In the genomic region with DNA sequence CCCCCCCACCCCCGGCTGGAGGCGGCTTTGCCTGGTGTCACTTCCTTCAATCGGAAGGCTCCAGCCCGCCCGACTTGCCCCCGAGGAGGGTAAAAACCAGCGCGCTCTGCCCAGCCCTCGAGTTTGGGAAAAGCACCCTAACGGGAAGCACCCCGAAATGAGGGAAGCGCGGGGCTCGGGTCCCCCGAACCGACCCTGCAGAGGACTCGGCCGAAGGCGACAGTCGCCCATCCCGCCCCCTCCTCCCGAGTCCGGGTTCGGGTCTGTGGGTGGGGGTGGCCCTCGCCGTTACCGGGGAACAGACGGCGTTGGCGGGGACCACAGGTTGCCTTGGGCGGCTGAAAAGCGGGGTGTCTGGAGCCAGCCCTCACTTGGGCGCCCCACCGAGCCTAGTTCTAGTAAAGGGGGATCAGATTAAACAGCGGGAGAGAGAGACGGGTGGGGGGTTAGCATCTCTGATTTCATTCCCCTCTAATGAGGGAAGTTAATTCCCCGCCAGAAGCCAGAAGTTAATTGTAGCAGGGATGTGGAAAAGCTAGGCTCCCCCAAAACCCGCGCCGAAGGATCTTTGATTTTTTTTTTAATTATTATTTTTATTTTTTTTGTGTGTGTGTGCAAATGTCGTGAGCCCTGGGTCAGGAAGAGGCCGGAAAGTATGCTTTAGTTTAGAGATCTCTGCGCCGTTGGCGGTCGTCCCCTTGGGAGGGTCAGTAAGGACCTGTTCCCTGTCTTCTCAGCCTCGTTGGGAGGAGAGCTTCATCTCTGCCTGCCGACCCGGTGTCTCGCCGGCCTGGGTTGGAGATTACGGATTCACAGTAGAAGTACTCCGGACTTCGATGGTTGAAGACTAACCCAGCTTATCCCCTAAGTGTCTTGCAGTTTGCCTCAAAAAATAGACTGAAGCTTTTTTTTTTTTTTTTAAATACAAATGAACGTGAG, we compare ENCODE assay signal across 8 mouse cellular contexts. TPM values are rescaled to one million over a fixed set of nuclear protein-coding genes. Genes with fewer than 3 reads are reported as not detected.
DNase-seq lines count a peak whose midpoint lies in the region; ATAC-seq and TF ChIP-seq lines count a peak whose summit lies in the region.

No protein-coding gene starts in this region.

- peak overlapping the region; percentile 91 for H3K27ac ChIP-seq in embryonic facial prominence, embryonic 13.5 days
- peak overlapping the region; percentile 88 for H3K27ac ChIP-seq in limb, embryonic 14.5 days (replicated peaks; ENCODE audit: low read depth, low read length)
- peak overlapping the region; percentile 88 for H3K27ac ChIP-seq in midbrain, postnatal 0 days (ENCODE audit: low read depth, low read length)
- H3K27ac ChIP-seq in thymus, adult 2 months (ENCODE audit: control insufficient read depth, insufficient read depth, low read length) = no peak overlapping the region

- peaks cover 33% of the 10 kb centered on the region for H3K36me3 ChIP-seq in embryonic facial prominence, embryonic 13.5 days
- H3K36me3 ChIP-seq in limb, embryonic 14.5 days (ENCODE audit: control insufficient read depth, insufficient read depth, low read length) = peaks cover 33% of the 10 kb centered on the region
- H3K36me3 ChIP-seq in midbrain, postnatal 0 days (ENCODE audit: insufficient read depth, low read length) = peaks cover 22% of the 10 kb centered on the region
- peaks cover 24% of the 10 kb centered on the region for H3K36me3 ChIP-seq in thymus, adult 2 months (ENCODE audit: control insufficient read depth, insufficient read depth, low read length)

- no peaks in the 10 kb centered on the region for H3K27me3 ChIP-seq in embryonic facial prominence, embryonic 13.5 days
- no peaks in the 10 kb centered on the region for H3K27me3 ChIP-seq in limb, embryonic 14.5 days (ENCODE audit: control insufficient read depth, insufficient read depth, low read length)
- no peaks in the 10 kb centered on the region for H3K27me3 ChIP-seq in midbrain, postnatal 0 days (ENCODE audit: insufficient read depth, low read length)
- no peaks in the 10 kb centered on the region for H3K27me3 ChIP-seq in thymus, adult 2 months (ENCODE audit: control insufficient read depth, insufficient read depth, low read length)

- no peak for ATAC-seq in embryonic facial prominence, embryonic 13.5 days (ENCODE audit: insufficient number of reproducible peaks, insufficient read depth, low FRiP score, low TSS enrichment, low read depth)
- ATAC-seq in limb, embryonic 14.5 days (ENCODE audit: low FRiP score, low read depth) = peak; percentile 16; the same call in 1 of the 2 replicates
- peak; percentile 24; the same call in 1 of the 2 replicates for ATAC-seq in midbrain, postnatal 0 days (ENCODE audit: low FRiP score)

- WGBS in embryonic facial prominence, embryonic 13.5 days = under 1% methylated on average over 54 of the region's 55 CpGs
- under 1% methylated on average over 49 of the region's 55 CpGs for WGBS in limb, embryonic 14.5 days
- WGBS in midbrain, postnatal 0 days = under 1% methylated on average over 51 of the region's 55 CpGs
- WGBS in thymus, adult 2 months = 3% methylated on average over 53 of the region's 55 CpGs

- intact Hi-C loops in heart, postnatal 10 days (cut with DNase I) = loop anchor here (1.0 to 5.0 kb wide), 3 partner anchors 13 to 36 kb away; partner anchors contain the start of genes Dynll1, Gatc and Triap1

- H3K9me3 ChIP-seq in embryonic facial prominence, embryonic 13.5 days = no peaks in the 10 kb centered on the region
- no peaks in the 10 kb centered on the region for H3K9me3 ChIP-seq in limb, embryonic 14.5 days (ENCODE audit: control insufficient read depth, low read length)
- no peaks in the 10 kb centered on the region for H3K9me3 ChIP-seq in midbrain, postnatal 0 days (ENCODE audit: low read length)

- H3K4me1 ChIP-seq in embryonic facial prominence, embryonic 13.5 days = peaks cover 19% of the 10 kb centered on the region
- H3K4me1 ChIP-seq in limb, embryonic 14.5 days (ENCODE audit: control insufficient read depth, insufficient read depth, low read length) = peaks cover 19% of the 10 kb centered on the region
- H3K4me1 ChIP-seq in midbrain, postnatal 0 days (ENCODE audit: insufficient read depth, low read length) = 0 out of 2 replicates have a peak, but pooled peaks cover 4% of the 10 kb centered on the region
- H3K4me1 ChIP-seq in thymus, adult 2 months (replicated peaks; ENCODE audit: control insufficient read depth, insufficient read depth, low read length) = peaks cover 10% of the 10 kb centered on the region

- H3K9ac ChIP-seq in embryonic facial prominence, embryonic 13.5 days = peak overlapping the region; percentile 95
- H3K9ac ChIP-seq in limb, embryonic 14.5 days (ENCODE audit: low read depth, low read length, severe bottlenecking) = peak overlapping the region; percentile 95
- peak overlapping the region; percentile 86 for H3K9ac ChIP-seq in midbrain, postnatal 0 days (replicated peaks; ENCODE audit: low read length, poor library complexity, severe bottlenecking)

- DNase-seq in heart, adult 11 months = peak; percentile 95
- no peak for DNase-seq in heart, adult 8-10 months (ENCODE audit: low spot score)
- DNase-seq in adrenal gland, adult 18-20 months (ENCODE audit: low spot score in 2 of 2) = peak; percentile 38 to 48
- DNase-seq in heart, postnatal 10 days = peak; percentile 42 to 47
- DNase-seq in limb, embryonic 14.5 days (ENCODE audit: low spot score) = no peak
- DNase-seq in midbrain, postnatal 0 days (ENCODE audit: low spot score) = no peak
- DNase-seq in thymus, adult 2 months = peak; percentile 55

- TF ChIP-seq CTCF in midbrain, postnatal 0 days (IDR thresholded peaks at IDR 0.05) = no peak
- no peak for TF ChIP-seq CTCF in thymus, adult 2 months (IDR thresholded peaks at IDR 0.05; ENCODE audit: borderline replicate concordance, control insufficient read depth, extremely low read depth, insufficient read depth, low read length, poor library complexity)

- H3K4me3 ChIP-seq in embryonic facial prominence, embryonic 13.5 days = peak overlapping the region; percentile 92
- H3K4me3 ChIP-seq in limb, embryonic 14.5 days (replicated peaks; ENCODE audit: low read length) = peak overlapping the region; percentile 97
- H3K4me3 ChIP-seq in midbrain, postnatal 0 days (ENCODE audit: low read depth, low read length) = peak overlapping the region; percentile 94
- peak overlapping the region; percentile 63 for H3K4me3 ChIP-seq in thymus, adult 2 months (ENCODE audit: control insufficient read depth, insufficient read depth, low read length)

- peak overlapping the region; percentile 86 for H3K4me2 ChIP-seq in embryonic facial prominence, embryonic 13.5 days
- peak overlapping the region; percentile 71 for H3K4me2 ChIP-seq in limb, embryonic 14.5 days (replicated peaks; ENCODE audit: low read depth, low read length, severe bottlenecking)
- H3K4me2 ChIP-seq in midbrain, postnatal 0 days (ENCODE audit: low read depth, low read length, poor library complexity, severe bottlenecking) = peak overlapping the region; percentile 85

- TF ChIP-seq POLR2A in limb, embryonic 14.5 days (IDR thresholded peaks at IDR 0.05; ENCODE audit: borderline replicate concordance, extremely low read depth, insufficient read depth, insufficient read length) = no peak
- no peak for TF ChIP-seq POLR2A in thymus, adult 2 months (IDR thresholded peaks at IDR 0.05; ENCODE audit: control insufficient read depth, extremely low read depth, insufficient read depth, low read length, poor library complexity)

RNA-seq across cellular contexts. Expression of gene Srsf9, which starts 0.9 kb away (rescaled TPM):
- total RNA-seq in heart, adult 8-10 months (2022) = 10 to 100 TPM; 14.2 to 15.5 (median 14.4) TPM
- 10 to 100 TPM; 67.0 to 70.1 TPM for total RNA-seq in adrenal gland, adult 18-20 months (2021)
- polyA plus RNA-seq in embryonic facial prominence, embryonic 13.5 days (2015; fragmentation: Nextera tagmentation; extraction: Ambion mirVana) = 343 and 378 TPM in 2 replicates
- 10 to 100 TPM; 35.5 to 39.1 TPM for total RNA-seq in heart, postnatal 10 days (2021)
- 132 and 137 TPM in 2 replicates for polyA plus RNA-seq in limb, embryonic 14.5 days (2012; rRNA removed)
- 252 and 271 TPM in 2 replicates for polyA plus RNA-seq in limb, embryonic 14.5 days (2014; fragmentation: Nextera tagmentation; extraction: Ambion mirVana)
- 44.1 and 45.5 TPM in 2 replicates for total RNA-seq in midbrain, postnatal 0 days (2014; rRNA removed)
- 88.0 and 93.8 TPM in 2 replicates for polyA plus RNA-seq in midbrain, postnatal 0 days (2015; fragmentation: Nextera tagmentation; extraction: Ambion mirVana)
- 67.6 and 92.9 TPM in 2 replicates for polyA plus RNA-seq in thymus, adult 2 months (2012; rRNA removed)

RNA-seq across cellular contexts. Expression of gene Gatc, which starts 13.1 kb away (rescaled TPM):
- total RNA-seq in heart, adult 8-10 months (2022) = 10 to 100 TPM; 17.5 to 21.2 (median 19.4) TPM
- 10 to 100 TPM; 18.3 to 22.5 TPM for total RNA-seq in adrenal gland, adult 18-20 months (2021)
- 31.1 and 32.1 TPM in 2 replicates for polyA plus RNA-seq in embryonic facial prominence, embryonic 13.5 days (2015; fragmentation: Nextera tagmentation; extraction: Ambion mirVana)
- 10 to 100 TPM; 16.7 to 18.2 TPM for total RNA-seq in heart, postnatal 10 days (2021)
- 23.7 TPM in 2 replicates for polyA plus RNA-seq in limb, embryonic 14.5 days (2012; rRNA removed)
- 29.6 and 33.3 TPM in 2 replicates for polyA plus RNA-seq in limb, embryonic 14.5 days (2014; fragmentation: Nextera tagmentation; extraction: Ambion mirVana)
- 17.6 and 27.8 TPM in 2 replicates for total RNA-seq in midbrain, postnatal 0 days (2014; rRNA removed)
- polyA plus RNA-seq in midbrain, postnatal 0 days (2015; fragmentation: Nextera tagmentation; extraction: Ambion mirVana) = 39.2 and 42.4 TPM in 2 replicates
- 10.1 and 11.3 TPM in 2 replicates for polyA plus RNA-seq in thymus, adult 2 months (2012; rRNA removed)

RNA-seq across cellular contexts. Expression of gene Triap1, which starts 13.1 kb away (rescaled TPM):
- 10 to 100 TPM; 25.5 to 27.4 (median 25.8) TPM for total RNA-seq in heart, adult 8-10 months (2022)
- total RNA-seq in adrenal gland, adult 18-20 months (2021) = 10 to 100 TPM; 29.5 to 48.1 TPM
- 58.0 and 64.4 TPM in 2 replicates for polyA plus RNA-seq in embryonic facial prominence, embryonic 13.5 days (2015; fragmentation: Nextera tagmentation; extraction: Ambion mirVana)
- 10 to 100 TPM; 23.2 to 24.3 TPM for total RNA-seq in heart, postnatal 10 days (2021)
- polyA plus RNA-seq in limb, embryonic 14.5 days (2012; rRNA removed) = 27.6 and 28.7 TPM in 2 replicates
- 61.7 and 62.2 TPM in 2 replicates for polyA plus RNA-seq in limb, embryonic 14.5 days (2014; fragmentation: Nextera tagmentation; extraction: Ambion mirVana)
- 10.7 and 16.9 TPM in 2 replicates for total RNA-seq in midbrain, postnatal 0 days (2014; rRNA removed)
- 53.8 and 54.5 TPM in 2 replicates for polyA plus RNA-seq in midbrain, postnatal 0 days (2015; fragmentation: Nextera tagmentation; extraction: Ambion mirVana)
- 10.7 and 12.8 TPM in 2 replicates for polyA plus RNA-seq in thymus, adult 2 months (2012; rRNA removed)

RNA-seq across cellular contexts. Expression of gene Cox6a1, which starts 20.9 kb away (rescaled TPM):
- 100 to 1,000 TPM; 205 to 218 (median 216) TPM for total RNA-seq in heart, adult 8-10 months (2022)
- total RNA-seq in adrenal gland, adult 18-20 months (2021) = 1,000 to 10,000 TPM; 1,252 to 1,785 TPM
- polyA plus RNA-seq in embryonic facial prominence, embryonic 13.5 days (2015; fragmentation: Nextera tagmentation; extraction: Ambion mirVana) = 786 and 801 TPM in 2 replicates
- 100 to 1,000 TPM; 464 to 577 TPM for total RNA-seq in heart, postnatal 10 days (2021)
- 902 and 1,086 TPM in 2 replicates for polyA plus RNA-seq in limb, embryonic 14.5 days (2012; rRNA removed)
- 766 and 836 TPM in 2 replicates for polyA plus RNA-seq in limb, embryonic 14.5 days (2014; fragmentation: Nextera tagmentation; extraction: Ambion mirVana)
- total RNA-seq in midbrain, postnatal 0 days (2014; rRNA removed) = 1,189 and 1,342 TPM in 2 replicates
- polyA plus RNA-seq in midbrain, postnatal 0 days (2015; fragmentation: Nextera tagmentation; extraction: Ambion mirVana) = 1,504 and 1,624 TPM in 2 replicates
- 2,836 and 2,976 TPM in 2 replicates for polyA plus RNA-seq in thymus, adult 2 months (2012; rRNA removed)

RNA-seq across cellular contexts. Expression of gene Dynll1, which starts 27.1 kb away (rescaled TPM):
- total RNA-seq in heart, adult 8-10 months (2022) = 10 to 100 TPM; 52.9 to 84.2 (median 71.3) TPM
- 100 to 1,000 TPM; 268 to 338 TPM for total RNA-seq in adrenal gland, adult 18-20 months (2021)
- polyA plus RNA-seq in embryonic facial prominence, embryonic 13.5 days (2015; fragmentation: Nextera tagmentation; extraction: Ambion mirVana) = 1,732 and 1,829 TPM in 2 replicates
- 100 to 1,000 TPM; 183 to 245 TPM for total RNA-seq in heart, postnatal 10 days (2021)
- 503 and 1,052 TPM in 2 replicates for polyA plus RNA-seq in limb, embryonic 14.5 days (2012; rRNA removed)
- 1,814 and 1,833 TPM in 2 replicates for polyA plus RNA-seq in limb, embryonic 14.5 days (2014; fragmentation: Nextera tagmentation; extraction: Ambion mirVana)
- 196 and 214 TPM in 2 replicates for total RNA-seq in midbrain, postnatal 0 days (2014; rRNA removed)
- 893 and 930 TPM in 2 replicates for polyA plus RNA-seq in midbrain, postnatal 0 days (2015; fragmentation: Nextera tagmentation; extraction: Ambion mirVana)
- polyA plus RNA-seq in thymus, adult 2 months (2012; rRNA removed) = 407 and 496 TPM in 2 replicates

Comparison
In these comparisons a context has a peak if more than half of its experiments do, and no peak if none do; other contexts are left out.
1. DNase-seq: peak in heart, adult 11 months (single experiment), adrenal gland, adult 18-20 months (2 of 2), heart, postnatal 10 days (2 of 2) and thymus, adult 2 months (single experiment); none in heart, adult 8-10 months (single experiment), limb, embryonic 14.5 days (single experiment) and midbrain, postnatal 0 days (single experiment).
2. Peak in every context shown above with its lines, with median percentiles within 50 percentile points of each other: H3K4me2 ChIP-seq, H3K4me3 ChIP-seq and H3K9ac ChIP-seq.